In the genomic region with DNA sequence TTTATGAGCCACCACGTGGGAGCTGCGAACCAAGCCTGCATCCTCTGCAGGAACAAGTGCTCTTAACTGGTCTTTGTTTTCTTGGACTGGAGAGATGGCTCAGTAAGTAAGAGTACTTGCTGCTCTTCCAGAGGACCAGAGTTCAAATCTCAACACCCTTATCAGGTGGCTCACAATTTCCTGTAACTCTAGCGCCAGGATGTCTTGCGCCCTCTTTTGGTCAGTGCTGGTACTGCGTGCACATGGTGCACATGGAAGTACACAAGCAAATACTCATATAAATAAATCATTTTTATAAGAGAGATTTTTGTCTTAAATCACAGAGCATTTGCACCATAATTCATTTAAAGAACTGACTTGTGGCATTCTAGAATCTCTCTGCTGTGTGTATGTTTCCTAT, we compare ENCODE assay signal across 10 mouse cellular contexts. TPM values are rescaled to one million over a fixed set of nuclear protein-coding genes. Genes with fewer than 3 reads are reported as not detected.
DNase-seq lines count a peak whose midpoint lies in the region.
"Had no signal": no experiment of that assay in that cellular context is flagged by ENCODE, and none has a peak within 500 bp of the region (broad histone marks: within the 10 kb centered on the region; RNA-seq: fewer than 3 reads in every experiment).

No protein-coding gene starts in this region.

- DNase-seq in kidney, adult 9 months, result peak; percentile 19
- no peak for DNase-seq in kidney, postnatal 14 days
- DNase-seq in CD4-positive helper T cell, adult 2 months (ENCODE audit: low read depth, low spot score), result peak; percentile 40
- DNase-seq in R1 (ENCODE audit: low read depth, low spot score) (peak; percentile 82), MN1 (ENCODE audit: low spot score) (no peak)
- peak; percentile 44 for DNase-seq in naive thymus-derived CD4-positive, alpha-beta T cell, adult 2 months (ENCODE audit: low read depth)
- DNase-seq in left cerebral cortex, adult 8-10 months (ENCODE audit: low spot score in 2 of 2), result no peak
- no peak for DNase-seq in adrenal gland, adult 18-20 months (ENCODE audit: low spot score in 2 of 2)
- DNase-seq: heart, postnatal 4 days had no signal

RNA-seq across cellular contexts. Expression of a gene that starts 35.3 kb away (rescaled TPM):
- 10 to 100 TPM; 35.9 to 40.1 (median 39.0) TPM for total RNA-seq in left cerebral cortex, adult 8-10 months (2022)
- 10 to 100 TPM; 25.7 to 35.1 TPM for total RNA-seq in adrenal gland, adult 18-20 months (2021)

RNA-seq across cellular contexts. Expression of a gene that starts 51.3 kb away (rescaled TPM):
- 10 to 100 TPM; 15.2 to 25.6 (median 19.6) TPM for total RNA-seq in left cerebral cortex, adult 8-10 months (2022)
- total RNA-seq in adrenal gland, adult 18-20 months (2021), result 10 to 100 TPM in 1 of 2 experiments, 1 to 10 TPM in 1; 5.8 to 10.6 TPM
- total RNA-seq: monocyte, adult 5-6 weeks had no signal

Comparison
In these comparisons a context has a peak if more than half of its experiments do, and no peak if none do; other contexts are left out.
1. DNase-seq: peak in kidney, adult 9 months (single experiment), CD4-positive helper T cell, adult 2 months (single experiment), R1 (single experiment) and naive thymus-derived CD4-positive, alpha-beta T cell, adult 2 months (single experiment); none in kidney, postnatal 14 days (single experiment), MN1 (single experiment), left cerebral cortex, adult 8-10 months (0 of 2) and adrenal gland, adult 18-20 months (0 of 2).